Mouse (Mus musculus) CH12.LX (cell line): ENCODE results near the gene Ppp1r7. TPM values are rescaled to one million over a fixed set of nuclear protein-coding genes. Genes with fewer than 3 reads are reported as not detected.
"Not testable (repeated sequence)": the region's sequence is repeated elsewhere in the genome, so short reads cannot be mapped to it uniquely, and the experiment has no call there.

ENCODE experiments used
- DNase-seq: peaks from one replicate; pipeline ENCODE4 v3.0.0-alpha.2; 2013; ENCODE audit errors: extremely low read depth
- H3K27ac ChIP-seq: 2 replicates; pipeline ENCODE4 v1.5.1; 2012; ENCODE audit warnings: low read depth, mild to moderate bottlenecking, control low read depth, moderate library complexity; ENCODE audit not compliant: insufficient read depth
- H3K27me3 ChIP-seq: replicated peaks from 2 replicates; pipeline ENCODE3; 2012; ENCODE audit warnings: inconsistent platforms
- H3K36me3 ChIP-seq, 2 experiments: replicated peaks in 1 of 2; 2 replicates each; pipeline versions ENCODE3 to v1.6.1; 2012; ENCODE audit warnings: inconsistent platforms in 1 of 2, low read length in 1 of 2, mild to moderate bottlenecking in 1 of 2, mixed read lengths in 1 of 2, moderate library complexity in 1 of 2; ENCODE audit not compliant: control insufficient read depth in 1 of 2, insufficient read depth in 1 of 2
- H3K4me1 ChIP-seq, 2 experiments: 2 replicates each; pipeline ENCODE4 v1.6.1; 2012; ENCODE audit warnings: inconsistent platforms in 1 of 2, moderate library complexity in 1 of 2; ENCODE audit not compliant: insufficient read depth in 2 of 2, control insufficient read depth in 1 of 2
- H3K4me2 ChIP-seq: 2 replicates; pipeline ENCODE4 v1.6.1; 2012; ENCODE audit warnings: low read depth, mild to moderate bottlenecking, control low read depth; ENCODE audit not compliant: poor library complexity, insufficient read depth, severe bottlenecking
- H3K4me3 ChIP-seq, 3 experiments: fragments of 150-350 bp in 1 of 3; sonication (generic) in 1 of 3; replicated peaks in 1 of 3; 2 replicates each; pipeline versions ENCODE3 to v1.5.1; 2011 to 2012; ENCODE audit warnings: low read depth in 2 of 3, low read length in 2 of 3, mild to moderate bottlenecking in 2 of 3, moderate library complexity in 2 of 3, control low read depth in 1 of 3, improper control_type of control experiment in 1 of 3, inconsistent platforms in 1 of 3, mixed read lengths in 1 of 3; ENCODE audit not compliant: poor library complexity in 1 of 3
- H3K79me2 ChIP-seq: replicated peaks from 2 replicates; pipeline ENCODE4 v1.6.1; 2012; ENCODE audit warnings: mild to moderate bottlenecking, moderate library complexity; ENCODE audit not compliant: control insufficient read depth, poor library complexity, insufficient read depth, severe bottlenecking; ENCODE audit errors: extremely low read depth
- H3K9ac ChIP-seq: 2 replicates; pipeline ENCODE4 v1.6.1; 2012; ENCODE audit warnings: low read depth, mild to moderate bottlenecking, control low read depth, moderate library complexity; ENCODE audit not compliant: insufficient read depth
- H3K9me3 ChIP-seq: replicated peaks from 2 replicates; pipeline ENCODE3; 2012; ENCODE audit warnings: low read length, inconsistent platforms, mixed read lengths
- BHLHE40 ChIP-seq: IDR thresholded peaks from 2 replicates; pipeline ENCODE4 v1.6.1; 2011; ENCODE audit warnings: mild to moderate bottlenecking, low read depth, low read length, improper control_type of control experiment
- CHD2 ChIP-seq: IDR thresholded peaks from 2 replicates; pipeline ENCODE4 v1.6.1; 2011; ENCODE audit warnings: low read length, improper control_type of control experiment
- E2F4 ChIP-seq: IDR thresholded peaks from 2 replicates; pipeline ENCODE4 v1.6.1; 2011; ENCODE audit warnings: low read depth, low read length, improper control_type of control experiment; ENCODE audit not compliant: insufficient replicate concordance
- ELF1 ChIP-seq: IDR thresholded peaks from 2 replicates; pipeline ENCODE4 v1.6.1; 2014; ENCODE audit warnings: low read depth, mild to moderate bottlenecking, inconsistent platforms, low read length, improper control_type of control experiment
- EP300 ChIP-seq: IDR thresholded peaks from 2 replicates; pipeline ENCODE4 v1.6.1; 2011; ENCODE audit warnings: low read length, improper control_type of control experiment
- GABPA ChIP-seq: IDR thresholded peaks from 2 replicates; pipeline ENCODE4 v1.6.1; 2012; ENCODE audit warnings: low read depth, low read length, improper control_type of control experiment, inconsistent platforms; ENCODE audit not compliant: insufficient replicate concordance
- HCFC1 ChIP-seq: IDR thresholded peaks from 2 replicates; pipeline ENCODE4 v1.6.1; 2012; ENCODE audit warnings: low read depth, mild to moderate bottlenecking, inconsistent platforms, low read length, improper control_type of control experiment
- IRF4 ChIP-seq: IDR thresholded peaks from 2 replicates; pipeline ENCODE4 v1.6.1; 2014; ENCODE audit warnings: low read depth, mild to moderate bottlenecking, inconsistent platforms, low read length, improper control_type of control experiment
- KAT2A ChIP-seq: IDR thresholded peaks from 2 replicates; pipeline ENCODE4 v1.6.1; 2012; ENCODE audit warnings: low read length, improper control_type of control experiment, inconsistent platforms; ENCODE audit not compliant: insufficient replicate concordance
- MAFK ChIP-seq: IDR thresholded peaks from 2 replicates; pipeline ENCODE4 v1.6.1; 2011; ENCODE audit warnings: low read length, improper control_type of control experiment; ENCODE audit not compliant: insufficient replicate concordance
- MAX ChIP-seq: IDR thresholded peaks from 2 replicates; pipeline ENCODE4 v1.6.1; 2011; ENCODE audit warnings: low read length, improper control_type of control experiment
- MAZ ChIP-seq: IDR thresholded peaks from 2 replicates; pipeline ENCODE4 v1.6.1; 2012; ENCODE audit warnings: low read depth, mild to moderate bottlenecking, inconsistent platforms, low read length, improper control_type of control experiment, moderate library complexity
- MXI1 ChIP-seq: IDR thresholded peaks from 2 replicates; pipeline ENCODE4 v1.6.1; 2011; ENCODE audit warnings: mild to moderate bottlenecking, low read depth, low read length, improper control_type of control experiment
- MYC ChIP-seq: IDR thresholded peaks from 2 replicates; pipeline ENCODE4 v1.6.1; 2011; ENCODE audit warnings: low read depth, mild to moderate bottlenecking, improper control_type of control experiment, low read length
- NELFE ChIP-seq: IDR thresholded peaks from 2 replicates; pipeline ENCODE4 v1.6.1; 2011; ENCODE audit warnings: low read depth, low read length, improper control_type of control experiment
- NRF1 ChIP-seq: IDR thresholded peaks from 2 replicates; pipeline ENCODE4 v1.6.1; 2014; ENCODE audit warnings: low read depth, mild to moderate bottlenecking, inconsistent platforms, low read length, improper control_type of control experiment, moderate library complexity
- POLR2A ChIP-seq: IDR thresholded peaks from 2 replicates; pipeline ENCODE4 v1.6.1; 2011; ENCODE audit warnings: low read depth, mild to moderate bottlenecking, improper control_type of control experiment, low read length
- POLR2AphosphoS2 ChIP-seq: IDR thresholded peaks from 2 replicates; pipeline ENCODE4 v1.6.1; 2011; ENCODE audit warnings: low read depth, low read length, improper control_type of control experiment
- RAD21 ChIP-seq: IDR thresholded peaks from 2 replicates; pipeline ENCODE4 v1.6.1; 2011; ENCODE audit warnings: low read depth, mild to moderate bottlenecking, low read length, improper control_type of control experiment, moderate library complexity
- SIN3A ChIP-seq: IDR thresholded peaks from 2 replicates; pipeline ENCODE4 v1.6.1; 2012; ENCODE audit warnings: low read length, improper control_type of control experiment, inconsistent platforms
- TBP ChIP-seq: conservative IDR thresholded peaks from 2 replicates; pipeline ENCODE4 v1.6.1; 2011; ENCODE audit warnings: low read depth, low read length, improper control_type of control experiment
- TCF12 ChIP-seq: IDR thresholded peaks from 2 replicates; pipeline ENCODE4 v1.6.1; 2014; ENCODE audit warnings: low read depth, mild to moderate bottlenecking, inconsistent platforms, low read length, improper control_type of control experiment
- ZKSCAN1 ChIP-seq: IDR thresholded peaks from 2 replicates; pipeline ENCODE4 v1.6.1; 2012; ENCODE audit warnings: low read depth, inconsistent platforms, low read length, improper control_type of control experiment, borderline replicate concordance
- ZMIZ1 ChIP-seq: IDR thresholded peaks from 2 replicates; pipeline ENCODE4 v1.6.1; 2012; ENCODE audit warnings: low read depth, mild to moderate bottlenecking, inconsistent platforms, low read length, improper control_type of control experiment
- dilution Hi-C: fragments of 300-500 bp; cut with MboI; formaldehyde crosslinking; loops from 2 replicates; pipeline ENCODE4 v1.14.3; 2020; ENCODE audit warnings: low sequenced_read_pairs; ENCODE audit not compliant: extremely low pct_unique_long_range_greater_than_20kb, extremely low pct_ligation_motif_present
- in situ Hi-C: fragments of 300-500 bp; cut with MboI; formaldehyde crosslinking; loops from 3 replicates; pipeline ENCODE4 v1.14.3; 2019; ENCODE audit warnings: low sequenced_read_pairs, low pct_ligation_motif_present, low pct_unique_long_range_greater_than_20kb, mixed read lengths
- polyA plus RNA-seq: library from polyadenylated mRNA; unstranded; fragments of >175 nt; gene quantifications from 2 replicates; pipeline ENCODE4 v1.2.1, GENCODE M21; 2012; ENCODE audit warnings: low read depth; ENCODE audit not compliant: insufficient read length
- total RNA-seq, 2 experiments: library from RNA; depleted of rRNA; stranded (reverse); fragments of 300-350 nt in 1 of 2; fragments of >200 nt in 1 of 2; gene quantifications; 2 replicates each; pipeline ENCODE4 v1.2.3; 2012 to 2014

Ppp1r7 gene
- total RNA-seq (2012; rRNA removed) (13.6 and 22.7 TPM in 2 replicates), total RNA-seq (2014; rRNA removed) (17.3 and 21.2 TPM in 2 replicates), polyA plus RNA-seq (62.6 and 92.9 TPM in 2 replicates)

DNA sequence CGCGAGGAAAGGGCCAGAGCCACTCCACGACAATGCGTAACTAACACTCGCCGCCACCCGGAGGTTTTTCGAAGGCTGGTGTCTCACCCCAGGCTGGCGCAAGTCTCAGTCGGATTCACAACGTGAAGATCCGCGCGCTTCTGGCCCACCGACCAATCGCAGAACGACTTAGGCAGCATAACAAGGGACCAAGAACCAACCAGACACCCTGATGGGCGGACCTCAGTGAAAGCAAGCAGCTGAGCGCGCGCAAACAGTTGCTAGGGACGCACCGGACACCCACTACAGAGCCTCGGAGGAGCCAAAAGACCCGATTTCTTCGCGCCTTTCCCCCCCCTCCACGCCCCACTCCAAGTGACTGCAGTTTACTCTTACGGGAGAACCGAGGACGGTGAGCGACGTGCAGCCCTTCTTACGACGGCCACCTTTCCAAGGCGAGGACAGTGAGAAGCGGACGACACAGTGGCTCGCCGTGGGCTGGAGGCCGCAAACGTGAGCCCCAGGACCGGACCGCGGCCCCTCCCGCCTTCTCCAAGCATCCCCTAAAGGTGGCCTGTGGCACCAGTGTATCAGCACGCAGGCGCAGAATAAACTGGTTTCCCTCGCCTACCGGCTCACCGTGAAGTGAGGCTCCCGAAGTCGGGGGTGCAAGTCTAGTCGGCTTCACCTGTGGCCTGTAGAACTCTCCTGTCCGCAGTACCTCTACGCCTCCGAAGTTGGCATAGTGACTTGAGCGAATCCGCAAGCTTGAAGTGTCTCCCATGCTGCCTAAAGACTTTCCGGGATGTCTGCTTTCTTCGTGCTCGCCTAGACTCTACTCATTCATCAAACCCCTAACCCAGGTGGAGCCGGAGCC is at the start of gene Ppp1r7, which contains the start of gene Pask:
Gene Ppp1r7, plus strand, starts transcription at position 207 of the 856 bp plus-strand sequence.
Gene Pask, minus strand, starts transcription at position 835 of the 856 bp plus-strand sequence.
- Histone ChIP-seq H3K9ac (peak within 1 kb of the TSS; percentile 83), H3K36me3 (peaks cover 15 to 29% of the 10 kb centered on the region in 2 experiments), H3K4me2 (peak within 1 kb of the TSS; percentile 77), H3K4me1 (peaks cover 5 to 28% of the 10 kb centered on the region in 2 experiments), H3K27ac (no peak within 1 kb of the TSS; the same call in 1 of the 2 replicates), H3K4me3 (peak within 1 kb of the TSS; percentile 78 to 98 (median 87)), H3K27me3 (no peaks in the 10 kb centered on the region), H3K79me2 (peaks cover 25% of the 10 kb centered on the region)
- in situ Hi-C loops = no loop called here
- TF ChIP-seq CHD2 = peak; percentile 45; the same call in 1 of the 2 replicates
- no peak for TF ChIP-seq IRF4
- peak; percentile 100 for TF ChIP-seq SIN3A
- TF ChIP-seq KAT2A = peak; percentile 78; the same call in 1 of the 2 replicates
- peak; percentile 80; the same call in 1 of the 2 replicates for TF ChIP-seq MAZ
- no peak for TF ChIP-seq BHLHE40
- TF ChIP-seq RAD21 = no peak
- TF ChIP-seq MYC = 0 out of 2 replicates have a peak, but pooled peaks have one; percentile 48
- no peak for TF ChIP-seq TCF12
- peak; percentile 81 for TF ChIP-seq MAX
- no peak for TF ChIP-seq MAFK
- TF ChIP-seq POLR2A = peak; percentile 66
- TF ChIP-seq EP300 = no peak
- TF ChIP-seq E2F4 = peak; percentile 97
- peak; percentile 43; the same call in 1 of the 2 replicates for TF ChIP-seq ZMIZ1
- TF ChIP-seq ZKSCAN1 = no peak
- peak; percentile 95 for TF ChIP-seq MXI1
- TF ChIP-seq GABPA = no peak
- 0 out of 2 replicates have a peak, but pooled peaks have one; percentile 6 for TF ChIP-seq TBP
- 0 out of 2 replicates have a peak, but pooled peaks have one; percentile 45 for TF ChIP-seq NELFE
- TF ChIP-seq HCFC1 = peak; percentile 82
- peak; percentile 75 for TF ChIP-seq NRF1
- peak; percentile 75 for TF ChIP-seq ELF1
- TF ChIP-seq POLR2AphosphoS2 = no peak
- TF ChIP-seq, all 38 proteins: peak for 15
- dilution Hi-C loops = no loop called here
- peak; percentile 97 for DNase-seq
- H3K9me3 ChIP-seq = no peaks in the 10 kb centered on the region

DNA sequence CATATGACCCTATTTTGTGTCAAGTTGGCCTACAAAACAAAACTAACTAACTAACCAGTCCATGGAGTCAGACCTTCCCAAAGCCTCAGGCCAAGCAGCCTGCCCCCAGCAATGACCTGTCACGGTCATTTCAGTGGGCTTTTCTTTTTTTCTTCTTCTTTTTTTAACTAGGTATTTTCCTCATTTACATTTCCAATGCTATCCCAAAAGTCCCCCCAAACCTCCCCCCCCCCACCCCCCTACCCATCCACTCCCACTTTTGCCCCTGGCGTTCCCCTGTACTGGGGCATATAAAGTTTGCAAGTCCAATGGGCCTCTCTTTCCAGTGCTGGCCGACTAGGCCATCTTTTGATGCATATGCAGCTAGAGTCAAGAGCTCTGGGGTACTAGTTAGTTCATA is 48.2 kb upstream of the Ppp1r7 start:
- dilution Hi-C loops, H3K79me2 ChIP-seq, H3K27ac ChIP-seq, DNase-seq, H3K9me3 ChIP-seq, H3K9ac ChIP-seq, H3K27me3 ChIP-seq, H3K4me2 ChIP-seq, H3K4me3 ChIP-seq, in situ Hi-C loops: not testable (repeated sequence)
- Histone ChIP-seq H3K36me3 (peaks cover 21 to 42% of the 10 kb centered on the region in 2 experiments), H3K4me1 (peaks cover 16 to 33% of the 10 kb centered on the region in 2 experiments)
